Mouse (Mus musculus) stomach, postnatal 0 days (tissue): Measurements from ENCODE around the gene Dupd1. TPM values are rescaled to one million over a fixed set of nuclear protein-coding genes. Genes with fewer than 3 reads are reported as not detected.

Source experiments
- ATAC-seq: fragments of 200-750 bp; cut with Nextera tagmentation; 2 replicates; pipeline ENCODE4 v1.8.0; 2017; ENCODE audit not compliant: low FRiP score, low TSS enrichment
- DNase-seq: peaks from one replicate; pipeline ENCODE4 v3.0.0-alpha.2; 2016; ENCODE audit warnings: low spot score
- H3K27ac ChIP-seq: fragments of 300-500 bp; sonication (generic); replicated peaks from 2 replicates; pipeline ENCODE4 v1.5.1; 2014; ENCODE audit warnings: mild to moderate bottlenecking, control low read depth
- H3K27me3 ChIP-seq: fragments of 300-500 bp; sonication (generic); 2 replicates; pipeline ENCODE4 v1.6.1; 2014; ENCODE audit warnings: low read length; ENCODE audit not compliant: control insufficient read depth, insufficient read depth
- H3K36me3 ChIP-seq: fragments of 300-500 bp; sonication (generic); 2 replicates; pipeline ENCODE4 v1.6.1; 2014; ENCODE audit warnings: low read length, mixed read lengths; ENCODE audit not compliant: control insufficient read depth, insufficient read depth
- H3K4me1 ChIP-seq: fragments of 300-500 bp; sonication (generic); replicated peaks from 2 replicates; pipeline ENCODE4 v1.6.1; 2014; ENCODE audit warnings: antibody characterized with exemption; ENCODE audit not compliant: control insufficient read depth, insufficient read depth
- H3K4me2 ChIP-seq: fragments of 300-500 bp; sonication (generic); replicated peaks from 2 replicates; pipeline ENCODE4 v1.6.1; 2014; ENCODE audit warnings: low read depth, mild to moderate bottlenecking, control low read depth, moderate library complexity
- H3K4me3 ChIP-seq: fragments of 300-500 bp; sonication (generic); 2 replicates; pipeline ENCODE4 v1.5.1; 2014; ENCODE audit warnings: low read depth, low read length, control low read depth
- H3K9ac ChIP-seq: fragments of 300-500 bp; sonication (generic); 2 replicates; pipeline ENCODE4 v1.6.1; 2014; ENCODE audit warnings: mild to moderate bottlenecking, low read length, control low read depth, mixed read lengths
- H3K9me3 ChIP-seq: fragments of 300-500 bp; sonication (generic); 2 replicates; pipeline ENCODE4 v1.6.1; 2016; ENCODE audit warnings: low read length; ENCODE audit not compliant: control insufficient read depth
- CTCF ChIP-seq: IDR thresholded peaks from 2 replicates; pipeline ENCODE4 v1.5.1; 2016; ENCODE audit warnings: antibody characterized with exemption, low read depth, mild to moderate bottlenecking, moderate library complexity
- EP300 ChIP-seq: optimal IDR thresholded peaks from 2 replicates; pipeline ENCODE3; 2016; ENCODE audit warnings: antibody characterized with exemption
- WGBS: fragments of 180-500 bp; shearing (Covaris S2); extraction: QIAGEN DNeasy Blood & Tissue Kit; methylation state at CpG from one replicate; pipeline ENCODE4 v1.1.7; 2014; 5-methylcytosine and 5-hydroxymethylcytosine counted together
- polyA plus RNA-seq: library from polyadenylated mRNA; unstranded; fragments of >200 nt; fragmentation: Nextera tagmentation; extraction: Ambion mirVana; gene quantifications from 2 replicates; pipeline ENCODE4 v1.2.1, GENCODE M21; 2015

The Dupd1 gene
- polyA plus RNA-seq, 1 experiment from 2014 or later: not detected

GRCm38 (mm10) chr14:21745149-21745548 is 30.8 kb upstream of the Dupd1 start:
- no peak overlapping the region for H3K4me3 ChIP-seq
- ATAC-seq: no peak
- H3K4me1 ChIP-seq: no peaks in the 10 kb centered on the region
- peak; percentile 13 for DNase-seq
- TF ChIP-seq CTCF (no peak), EP300 (no peak)
- no peak overlapping the region for H3K4me2 ChIP-seq
- H3K36me3 ChIP-seq: no peaks in the 10 kb centered on the region
- 67% methylated on average over 5 of the region's 5 CpGs for WGBS
- H3K9me3 ChIP-seq: no peaks in the 10 kb centered on the region
- no peak overlapping the region for H3K9ac ChIP-seq
- no peaks in the 10 kb centered on the region for H3K27me3 ChIP-seq
- no peak overlapping the region for H3K27ac ChIP-seq

DNA sequence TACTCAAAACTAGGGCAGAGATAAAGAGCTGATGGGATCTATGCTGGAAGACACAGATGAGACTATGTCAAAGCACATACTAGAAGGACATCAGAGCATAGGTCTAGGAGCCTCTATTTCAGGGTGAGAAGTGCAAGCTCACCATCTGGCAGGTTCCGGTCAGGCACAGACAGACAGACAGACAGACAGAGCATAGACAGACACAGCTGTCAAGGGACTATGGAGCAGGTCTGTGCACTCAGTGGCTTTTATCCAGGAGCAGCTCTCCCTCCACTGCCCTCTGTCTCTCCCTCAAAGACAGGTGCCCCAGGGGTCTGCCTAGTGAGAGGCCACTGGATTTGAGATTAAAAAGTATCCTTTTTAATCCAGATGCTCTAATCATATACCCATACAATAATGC is 29.8 kb upstream of the Dupd1 start:
- Histone ChIP-seq H3K9ac (no peak overlapping the region), H3K9me3 (no peaks in the 10 kb centered on the region), H3K27ac (no peak overlapping the region), H3K27me3 (no peaks in the 10 kb centered on the region), H3K4me2 (no peak overlapping the region), H3K4me1 (no peaks in the 10 kb centered on the region), H3K36me3 (no peaks in the 10 kb centered on the region), H3K4me3 (no peak overlapping the region)
- 100% methylated on average over 1 of the region's 1 CpGs for WGBS
- DNase-seq: peak; percentile 8
- TF ChIP-seq CTCF: no peak
- TF ChIP-seq EP300: no peak
- no peak for ATAC-seq

DNA sequence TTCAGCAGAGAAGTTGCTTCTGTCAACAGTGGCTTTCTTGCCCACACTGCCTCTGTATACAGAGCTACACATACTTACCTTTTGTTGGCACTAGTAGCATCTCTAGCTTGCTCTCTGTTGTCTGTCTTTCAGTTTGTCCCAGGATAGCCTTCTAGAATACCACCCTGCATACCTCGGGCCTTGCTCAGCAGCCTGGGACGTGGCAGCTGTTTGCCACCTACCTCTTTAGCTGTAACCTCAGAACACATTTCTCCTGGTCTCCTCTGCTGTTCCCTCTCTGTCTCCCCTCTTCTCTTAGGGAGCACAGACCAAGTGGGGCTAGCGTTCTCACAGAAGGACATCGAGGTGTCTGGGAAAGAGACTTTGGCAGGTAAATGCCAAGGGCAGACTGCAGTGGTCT is 28.1 kb upstream of the Dupd1 start:
- TF ChIP-seq EP300 (no peak), CTCF (no peak)
- no peak for ATAC-seq
- peak; percentile 11 for DNase-seq
- Histone ChIP-seq H3K9ac (no peak overlapping the region), H3K9me3 (no peaks in the 10 kb centered on the region), H3K36me3 (no peaks in the 10 kb centered on the region), H3K27ac (no peak overlapping the region), H3K4me1 (no peaks in the 10 kb centered on the region), H3K4me2 (no peak overlapping the region), H3K27me3 (no peaks in the 10 kb centered on the region), H3K4me3 (no peak overlapping the region)
- WGBS: 90% methylated on average over 4 of the region's 4 CpGs

- Histone ChIP-seq H3K4me1 (no peaks in the 10 kb centered on the region), H3K9me3 (no peaks in the 10 kb centered on the region), H3K4me3 (no peak overlapping the region), H3K4me2 (no peak overlapping the region), H3K36me3 (no peaks in the 10 kb centered on the region), H3K9ac (no peak overlapping the region), H3K27me3 (no peaks in the 10 kb centered on the region), H3K27ac (no peak overlapping the region)
- peak; percentile 82 for DNase-seq
- 17% methylated on average over 4 of the region's 4 CpGs for WGBS
- peak; percentile 100 for TF ChIP-seq CTCF
- TF ChIP-seq EP300: no peak
- peak; percentile 68 for ATAC-seq
Measured at GRCm38 (mm10) chr14:21741786-21742185, 27.4 kb upstream of the Dupd1 start.

- TF ChIP-seq EP300 (no peak), CTCF (no peak)
- H3K4me1 ChIP-seq: no peaks in the 10 kb centered on the region
- no peaks in the 10 kb centered on the region for H3K27me3 ChIP-seq
- DNase-seq (peak; percentile 12), ATAC-seq (no peak)
- WGBS: 84% methylated on average over 3 of the region's 3 CpGs
- no peak overlapping the region for H3K27ac ChIP-seq
- no peak overlapping the region for H3K4me3 ChIP-seq
- H3K36me3 ChIP-seq: no peaks in the 10 kb centered on the region
- no peak overlapping the region for H3K4me2 ChIP-seq
- no peak overlapping the region for H3K9ac ChIP-seq
- H3K9me3 ChIP-seq: no peaks in the 10 kb centered on the region
Measured at GRCm38 (mm10) chr14:21741314-21741713, 26.9 kb upstream of the Dupd1 start.

GRCm38 (mm10) chr14:21740345-21740744 is 26.0 kb upstream of the Dupd1 start:
- DNase-seq (peak; percentile 11), ATAC-seq (no peak)
- Histone ChIP-seq H3K36me3 (no peaks in the 10 kb centered on the region), H3K9ac (no peak overlapping the region), H3K9me3 (no peaks in the 10 kb centered on the region), H3K4me2 (no peak overlapping the region), H3K4me1 (no peaks in the 10 kb centered on the region), H3K27ac (no peak overlapping the region), H3K27me3 (no peaks in the 10 kb centered on the region), H3K4me3 (no peak overlapping the region)
- TF ChIP-seq EP300 (no peak), CTCF (no peak)
- WGBS: 96% methylated on average over 7 of the region's 7 CpGs
